Mouse (Mus musculus): Measurements from ENCODE around the gene Lsamp.

DNA sequence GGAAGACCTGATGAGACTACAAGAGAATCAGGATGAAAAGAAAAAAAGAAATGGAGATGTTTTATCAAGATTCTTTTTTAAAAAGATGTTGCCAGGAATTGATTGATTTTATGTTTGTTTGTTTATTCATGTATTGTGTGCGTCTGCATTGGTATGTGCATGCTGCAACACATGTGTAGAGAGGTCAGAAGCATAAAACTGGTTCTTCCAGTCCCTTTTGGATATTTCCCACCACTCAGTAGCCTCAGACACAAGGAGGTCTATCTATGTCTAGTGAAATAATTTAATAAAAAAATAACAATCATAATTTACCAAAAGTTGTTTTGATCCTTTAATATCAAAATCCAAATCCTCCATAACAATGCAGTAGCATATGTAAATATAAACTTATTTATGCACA lies 1400.1 kb downstream of the Lsamp start:
- TF ChIP-seq GATA1 (IDR thresholded peaks at IDR 0.05; ENCODE audit: low read length) (no peak), TAL1 (IDR thresholded peaks at IDR 0.05; ENCODE audit: low read length) (no peak)
